Comparison of ENCODE assay signal across 10 mouse cellular contexts in the genomic region with DNA sequence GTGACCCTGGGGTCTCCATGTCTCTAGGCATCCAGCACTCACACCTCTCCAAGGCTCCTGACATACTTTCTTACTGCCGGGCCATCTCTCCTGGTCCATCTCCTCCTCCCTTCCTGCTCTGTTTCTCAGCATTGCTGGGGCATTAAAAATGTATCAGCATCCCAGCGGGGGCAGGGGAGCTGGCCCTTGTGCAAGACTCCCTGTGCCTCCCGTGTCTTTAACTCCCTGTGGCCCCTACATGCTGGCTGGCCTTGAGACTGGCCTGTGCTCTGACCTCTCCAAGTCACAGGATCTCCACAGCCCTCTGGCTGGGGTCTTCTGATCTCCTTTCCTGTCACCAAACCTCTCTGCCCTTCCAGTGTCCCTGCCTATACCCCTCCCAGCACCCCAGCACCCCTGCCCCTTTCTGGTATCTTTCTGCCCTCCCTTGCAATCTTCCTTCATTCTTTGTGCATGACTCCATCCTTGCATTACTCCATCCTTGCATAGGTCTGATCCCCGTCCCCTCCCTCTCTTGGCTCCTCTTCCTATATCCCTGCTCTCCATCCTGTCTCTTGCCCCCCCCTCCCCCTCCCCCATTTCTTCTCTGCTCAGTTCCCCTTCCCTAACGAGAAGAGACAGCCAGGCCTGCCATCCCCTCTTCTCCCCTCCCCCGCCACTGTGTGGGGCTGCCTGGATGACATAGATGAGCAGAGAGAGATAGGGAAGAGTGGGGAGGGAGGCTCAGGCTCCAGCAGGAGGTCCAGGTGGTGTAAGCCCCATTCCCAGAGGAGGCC. TPM values are rescaled to one million over a fixed set of nuclear protein-coding genes. Genes with fewer than 3 reads are reported as not detected.
DNase-seq lines count a peak whose midpoint lies in the region; ATAC-seq and TF ChIP-seq lines count a peak whose summit lies in the region.
"Had no signal": no experiment of that assay in that cellular context is flagged by ENCODE, and none has a peak within 500 bp of the region (broad histone marks: within the 10 kb centered on the region; RNA-seq: fewer than 3 reads in every experiment).

No protein-coding gene starts in this region.

- peak overlapping the region; percentile 41; the same call in 1 of the 2 replicates for H3K27ac ChIP-seq in ES-Bruce4 (ENCODE audit: insufficient read depth, low read length)
- H3K27ac ChIP-seq in hindbrain, embryonic 11.5 days (ENCODE audit: low read depth, low read length) = no peak overlapping the region
- H3K27ac ChIP-seq in midbrain, embryonic 13.5 days = no peak overlapping the region

- H3K4me1 ChIP-seq in ES-Bruce4 (ENCODE audit: control insufficient read depth, insufficient read depth, low read length) = peaks cover 21% of the 10 kb centered on the region
- H3K4me1 ChIP-seq in hindbrain, embryonic 11.5 days (replicated peaks; ENCODE audit: control insufficient read depth, insufficient read depth, low read length) = peaks cover 3% of the 10 kb centered on the region; the same call in 1 of the 2 replicates
- H3K4me1 ChIP-seq in midbrain, embryonic 13.5 days (replicated peaks) = peaks cover 52% of the 10 kb centered on the region

- H3K9ac ChIP-seq in ES-Bruce4 (ENCODE audit: low read depth, poor library complexity, severe bottlenecking) = peak overlapping the region; percentile 55
- no peak overlapping the region for H3K9ac ChIP-seq in hindbrain, embryonic 11.5 days (ENCODE audit: low read depth, low read length)
- H3K9ac ChIP-seq in midbrain, embryonic 13.5 days (replicated peaks) = peak overlapping the region; percentile 93; the same call in 1 of the 2 replicates

- H3K9me3 ChIP-seq in ES-Bruce4 (replicated peaks; ENCODE audit: control insufficient read depth, insufficient read depth, low read length, poor library complexity, severe bottlenecking) = no peaks in the 10 kb centered on the region
- no peaks in the 10 kb centered on the region for H3K9me3 ChIP-seq in hindbrain, embryonic 11.5 days (ENCODE audit: control insufficient read depth, low read length)
- no peaks in the 10 kb centered on the region for H3K9me3 ChIP-seq in midbrain, embryonic 13.5 days
- H3K9me3 ChIP-seq: megakaryocyte, embryonic 14.5 days had no signal

- H3K36me3 ChIP-seq in ES-Bruce4 (ENCODE audit: control insufficient read depth, insufficient read depth, low read length, poor library complexity, severe bottlenecking) = peaks cover 15% of the 10 kb centered on the region
- no peaks in the 10 kb centered on the region for H3K36me3 ChIP-seq in hindbrain, embryonic 11.5 days (ENCODE audit: control insufficient read depth, insufficient read depth, low read length)
- peaks cover 16% of the 10 kb centered on the region for H3K36me3 ChIP-seq in midbrain, embryonic 13.5 days

- peak; percentile 36 to 53 for DNase-seq in adrenal gland, postnatal 36 days
- no peak for DNase-seq in adrenal gland, postnatal 4 days (ENCODE audit: low spot score in 2 of 2)
- peak; percentile 30 for DNase-seq in hindbrain, embryonic 11.5 days (ENCODE audit: low spot score)
- no peak for DNase-seq in right cerebral cortex, postnatal 25 days
- no peak for DNase-seq in left cerebral cortex, adult 9 months (ENCODE audit: low spot score in 2 of 2)

- peak overlapping the region; percentile 74 for H3K4me2 ChIP-seq in hindbrain, embryonic 11.5 days (replicated peaks; ENCODE audit: low read depth, low read length)
- peak overlapping the region; percentile 91 for H3K4me2 ChIP-seq in midbrain, embryonic 13.5 days (replicated peaks)

- TF ChIP-seq CTCF in ES-Bruce4 (IDR thresholded peaks at IDR 0.05; ENCODE audit: low read depth, low read length) = no peak

- H3K4me3 ChIP-seq in ES-Bruce4 (ENCODE audit: low read depth, low read length) = peak overlapping the region; percentile 73
- peak overlapping the region; percentile 68; the same call in 1 of the 2 replicates for H3K4me3 ChIP-seq in hindbrain, embryonic 11.5 days (ENCODE audit: low read depth, low read length)
- no peak overlapping the region for H3K4me3 ChIP-seq in midbrain, embryonic 13.5 days (replicated peaks)
- H3K4me3 ChIP-seq: megakaryocyte, embryonic 14.5 days had no signal

- H3K27me3 ChIP-seq in ES-Bruce4 (ENCODE audit: control insufficient read depth, insufficient read depth, low read length, poor library complexity, severe bottlenecking) = no peaks in the 10 kb centered on the region
- no peaks in the 10 kb centered on the region for H3K27me3 ChIP-seq in hindbrain, embryonic 11.5 days (ENCODE audit: control insufficient read depth, insufficient read depth, low read length)
- H3K27me3 ChIP-seq in midbrain, embryonic 13.5 days = no peaks in the 10 kb centered on the region

- no peak for TF ChIP-seq POLR2A in ES-Bruce4 (IDR thresholded peaks at IDR 0.05; ENCODE audit: insufficient read depth, low read length)

- no peak for ATAC-seq in hindbrain, embryonic 11.5 days (ENCODE audit: low FRiP score)
- no peak for ATAC-seq in midbrain, embryonic 13.5 days
- ATAC-seq in megakaryocyte progenitor cell, adult 5-6 weeks (replicated peaks; ENCODE audit: poor library complexity) = no peak

- peak; percentile 31; the same call in 1 of the 2 replicates for TF ChIP-seq EP300 in ES-Bruce4 (IDR thresholded peaks at IDR 0.05; ENCODE audit: insufficient read depth, low read depth, low read length)

- WGBS in hindbrain, embryonic 11.5 days = 37% methylated on average over 6 of the region's 6 CpGs
- 24% methylated on average over 6 of the region's 6 CpGs for WGBS in midbrain, embryonic 13.5 days

RNA-seq across cellular contexts. Expression of a gene that starts 3.7 kb away (rescaled TPM):
- 100 to 1,000 TPM in 1 of 2 experiments, 10 to 100 TPM in 1; 70.0 to 115 TPM for total RNA-seq in adrenal gland, postnatal 36 days (2021)
- 10 to 100 TPM; 72.0 to 80.6 TPM for total RNA-seq in adrenal gland, postnatal 4 days (2021)
- 86.7 and 97.9 TPM in 2 replicates for polyA plus RNA-seq in ES-Bruce4 (2011; ENCODE audit: insufficient read depth, insufficient read length, low read depth, missing spikeins)
- polyA plus RNA-seq in hindbrain, embryonic 11.5 days (2014; fragmentation: Nextera tagmentation; extraction: Ambion mirVana) = 52.5 and 60.3 TPM in 2 replicates
- polyA plus RNA-seq in midbrain, embryonic 13.5 days (2015; fragmentation: Nextera tagmentation; extraction: Ambion mirVana) = 40.6 and 48.0 TPM in 2 replicates
- 0.95 and 2.2 TPM in 2 replicates for total RNA-seq in megakaryocyte progenitor cell, adult 5-6 weeks (2015)
- total RNA-seq in megakaryocyte progenitor cell, adult 5-6 weeks (2017) = 0.78 and 1.0 TPM in 2 replicates

RNA-seq across cellular contexts. Expression of a gene that starts 24.2 kb away (rescaled TPM):
- total RNA-seq in adrenal gland, postnatal 36 days (2021) = 10 to 100 TPM; 43.5 to 53.8 TPM
- 10 to 100 TPM; 59.8 to 84.7 TPM for total RNA-seq in adrenal gland, postnatal 4 days (2021)
- 138 and 154 TPM in 2 replicates for polyA plus RNA-seq in ES-Bruce4 (2011; ENCODE audit: insufficient read depth, insufficient read length, low read depth, missing spikeins)
- polyA plus RNA-seq in hindbrain, embryonic 11.5 days (2014; fragmentation: Nextera tagmentation; extraction: Ambion mirVana) = 20.6 and 22.1 TPM in 2 replicates
- 5.2 and 6.4 TPM in 2 replicates for polyA plus RNA-seq in midbrain, embryonic 13.5 days (2015; fragmentation: Nextera tagmentation; extraction: Ambion mirVana)
- total RNA-seq in megakaryocyte progenitor cell, adult 5-6 weeks (2015) = not detected in 2 replicates
- not detected in 2 replicates for total RNA-seq in megakaryocyte progenitor cell, adult 5-6 weeks (2017)

RNA-seq across cellular contexts. Expression of a gene that starts 31.4 kb away (rescaled TPM):
- total RNA-seq in adrenal gland, postnatal 36 days (2021) = 100 to 1,000 TPM; 124 to 135 TPM
- 100 to 1,000 TPM; 137 to 139 TPM for total RNA-seq in adrenal gland, postnatal 4 days (2021)
- 68.2 TPM in 2 replicates for polyA plus RNA-seq in ES-Bruce4 (2011; ENCODE audit: insufficient read depth, insufficient read length, low read depth, missing spikeins)
- 113 and 129 TPM in 2 replicates for polyA plus RNA-seq in hindbrain, embryonic 11.5 days (2014; fragmentation: Nextera tagmentation; extraction: Ambion mirVana)
- polyA plus RNA-seq in midbrain, embryonic 13.5 days (2015; fragmentation: Nextera tagmentation; extraction: Ambion mirVana) = 105 and 125 TPM in 2 replicates
- total RNA-seq in megakaryocyte progenitor cell, adult 5-6 weeks (2015) = 61.5 and 62.2 TPM in 2 replicates
- total RNA-seq in megakaryocyte progenitor cell, adult 5-6 weeks (2017) = 42.5 and 50.8 TPM in 2 replicates

RNA-seq across cellular contexts. Expression of a gene that starts 47.6 kb away (rescaled TPM):
- 1,000 to 10,000 TPM in 1 of 2 experiments, 100 to 1,000 TPM in 1; 927 to 1,142 TPM for total RNA-seq in adrenal gland, postnatal 36 days (2021)
- total RNA-seq in adrenal gland, postnatal 4 days (2021) = 1,000 to 10,000 TPM in 1 of 2 experiments, 100 to 1,000 TPM in 1; 636 to 2,003 TPM
- 1,030 and 1,048 TPM in 2 replicates for polyA plus RNA-seq in ES-Bruce4 (2011; ENCODE audit: insufficient read depth, insufficient read length, low read depth, missing spikeins)
- polyA plus RNA-seq in hindbrain, embryonic 11.5 days (2014; fragmentation: Nextera tagmentation; extraction: Ambion mirVana) = 192 and 221 TPM in 2 replicates
- polyA plus RNA-seq in midbrain, embryonic 13.5 days (2015; fragmentation: Nextera tagmentation; extraction: Ambion mirVana) = 173 and 194 TPM in 2 replicates
- total RNA-seq in megakaryocyte progenitor cell, adult 5-6 weeks (2015) = 18.7 and 27.5 TPM in 2 replicates
- total RNA-seq in megakaryocyte progenitor cell, adult 5-6 weeks (2017) = 110 and 130 TPM in 2 replicates

RNA-seq across cellular contexts. Expression of a gene that starts 50.0 kb away (rescaled TPM):
- not detected for total RNA-seq in adrenal gland, postnatal 36 days (2021)
- 1 to 10 TPM in 1 of 2 experiments, under 1 TPM in 1; 0.68 to 1.0 TPM for total RNA-seq in adrenal gland, postnatal 4 days (2021)
- polyA plus RNA-seq in ES-Bruce4 (2011; ENCODE audit: insufficient read depth, insufficient read length, low read depth, missing spikeins) = 17.1 and 23.2 TPM in 2 replicates
- 0.59 and 0.63 TPM in 2 replicates for polyA plus RNA-seq in hindbrain, embryonic 11.5 days (2014; fragmentation: Nextera tagmentation; extraction: Ambion mirVana)
- 0.32 TPM in 1 of 2 replicates, not detected in the other for polyA plus RNA-seq in midbrain, embryonic 13.5 days (2015; fragmentation: Nextera tagmentation; extraction: Ambion mirVana)
- not detected in 2 replicates for total RNA-seq in megakaryocyte progenitor cell, adult 5-6 weeks (2015)
- total RNA-seq in megakaryocyte progenitor cell, adult 5-6 weeks (2017) = not detected in 2 replicates
- polyA plus RNA-seq: C2C12 had no signal

Comparison
In these comparisons a context has a peak if more than half of its experiments do, and no peak if none do; other contexts are left out.
1. DNase-seq: peak in adrenal gland, postnatal 36 days (2 of 2) and hindbrain, embryonic 11.5 days (single experiment); none in adrenal gland, postnatal 4 days (0 of 2), right cerebral cortex, postnatal 25 days (single experiment) and left cerebral cortex, adult 9 months (0 of 2).
2. RNA of a gene that starts 3.7 kb away (total RNA-seq): 70.0 to 115 TPM in adrenal gland, postnatal 36 days and 72.0 to 80.6 TPM in adrenal gland, postnatal 4 days; 0.78 to 2.2 TPM in megakaryocyte progenitor cell, adult 5-6 weeks; every median in the first group is over 10 times any median in the second.
3. RNA of a gene that starts 24.2 kb away (total RNA-seq): 59.8 to 84.7 TPM in adrenal gland, postnatal 4 days and 43.5 to 53.8 TPM in adrenal gland, postnatal 36 days; not detected in megakaryocyte progenitor cell, adult 5-6 weeks; every median in the first group is over 10 times any median in the second.